ENCODE assay signal across 17 mouse cellular contexts in the genomic region with DNA sequence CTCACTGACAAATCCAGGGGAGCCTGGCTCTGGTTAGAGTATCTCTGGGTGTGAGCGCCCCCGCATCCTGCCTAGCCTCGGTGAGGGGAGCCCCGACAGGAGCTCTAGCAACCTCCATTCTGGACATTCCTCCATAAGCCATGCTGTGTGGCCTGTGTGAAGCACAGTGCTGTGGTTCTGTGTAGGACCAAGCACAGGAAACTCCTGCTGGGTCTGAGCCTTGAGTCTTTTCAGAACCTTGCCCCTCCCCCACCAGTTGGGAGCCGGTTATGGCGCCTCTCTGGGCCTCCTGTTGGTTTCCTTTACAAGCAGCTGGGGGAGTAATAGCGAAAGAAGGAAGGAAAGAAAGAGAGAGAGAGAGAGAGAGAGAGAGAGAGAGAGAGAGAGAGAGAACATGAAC.
DNase-seq lines count a peak whose midpoint lies in the region; ATAC-seq and TF ChIP-seq lines count a peak whose summit lies in the region.
"Had no signal": no experiment of that assay in that cellular context is flagged by ENCODE, and none has a peak within 500 bp of the region (broad histone marks: within the 10 kb centered on the region; RNA-seq: fewer than 3 reads in every experiment).

No protein-coding gene starts in this region.

- H3K4me3 ChIP-seq in CH12.LX (replicated peaks in 1 of 3; ENCODE audit: low read depth in 2 of 3, low read length in 2 of 3, poor library complexity in 1 of 3) = no peak overlapping the region
- no peak overlapping the region for H3K4me3 ChIP-seq in embryonic facial prominence, embryonic 10.5 days
- no peak overlapping the region for H3K4me3 ChIP-seq in kidney, embryonic 15.5 days (replicated peaks)
- H3K4me3 ChIP-seq: forebrain, embryonic 15.5 days; heart, embryonic 13.5 days; layer of hippocampus, adult 2 months; megakaryocyte, embryonic 14.5 days; neural tube, embryonic 13.5 days had no signal

- no peaks in the 10 kb centered on the region for H3K36me3 ChIP-seq in CH12.LX (replicated peaks in 1 of 2; ENCODE audit: control insufficient read depth in 1 of 2, insufficient read depth in 1 of 2, low read length in 1 of 2)
- H3K36me3 ChIP-seq in embryonic facial prominence, embryonic 10.5 days (replicated peaks) = 0 out of 2 replicates have a peak, but pooled peaks cover 3% of the 10 kb centered on the region
- no peaks in the 10 kb centered on the region for H3K36me3 ChIP-seq in kidney, embryonic 15.5 days
- H3K36me3 ChIP-seq: forebrain, embryonic 15.5 days; heart, embryonic 13.5 days; neural tube, embryonic 13.5 days had no signal

- no peaks in the 10 kb centered on the region for H3K79me2 ChIP-seq in CH12.LX (replicated peaks; ENCODE audit: control insufficient read depth, extremely low read depth, insufficient read depth, poor library complexity, severe bottlenecking)

- no peak for TF ChIP-seq RAD21 in CH12.LX (IDR thresholded peaks at IDR 0.05; ENCODE audit: low read depth, low read length)

- H3K9ac ChIP-seq in CH12.LX (ENCODE audit: insufficient read depth, low read depth) = no peak overlapping the region
- H3K9ac ChIP-seq in kidney, embryonic 15.5 days = no peak overlapping the region
- H3K9ac ChIP-seq: forebrain, embryonic 15.5 days; heart, embryonic 13.5 days; neural tube, embryonic 13.5 days had no signal

- in situ Hi-C loops in CH12.LX (cut with MboI; ENCODE audit: low pct_ligation_motif_present, low pct_unique_long_range_greater_than_20kb, low sequenced_read_pairs) = no loop called here

- ATAC-seq in kidney, embryonic 15.5 days (replicated peaks; ENCODE audit: low FRiP score) = no peak
- ATAC-seq in monocyte, adult 5-6 weeks (replicated peaks; ENCODE audit: insufficient number of reproducible peaks, low FRiP score, low TSS enrichment, poor library complexity, severe bottlenecking) = no peak
- ATAC-seq: forebrain, embryonic 15.5 days had no signal

- TF ChIP-seq POLR2A in CH12.LX (IDR thresholded peaks at IDR 0.05; ENCODE audit: low read depth, low read length) = no peak

- H3K4me2 ChIP-seq in CH12.LX (ENCODE audit: insufficient read depth, low read depth, poor library complexity, severe bottlenecking) = 0 out of 2 replicates have a peak overlapping the region, but pooled peaks have one; percentile 16
- no peak overlapping the region for H3K4me2 ChIP-seq in kidney, embryonic 15.5 days
- H3K4me2 ChIP-seq: forebrain, embryonic 15.5 days; heart, embryonic 13.5 days; neural tube, embryonic 13.5 days had no signal

- 50% methylated on average over 7 of the region's 7 CpGs for WGBS in embryonic facial prominence, embryonic 10.5 days
- WGBS in kidney, embryonic 15.5 days = 52% methylated on average over 7 of the region's 7 CpGs

- peak; percentile 43; the same call in 1 of the 2 replicates for TF ChIP-seq EP300 in CH12.LX (IDR thresholded peaks at IDR 0.05; ENCODE audit: low read length)

- H3K9me3 ChIP-seq in CH12.LX (replicated peaks; ENCODE audit: low read length) = no peaks in the 10 kb centered on the region
- 0 out of 2 replicates have a peak, but pooled peaks cover 3% of the 10 kb centered on the region for H3K9me3 ChIP-seq in embryonic facial prominence, embryonic 10.5 days
- H3K9me3 ChIP-seq in kidney, embryonic 15.5 days (replicated peaks) = no peaks in the 10 kb centered on the region
- H3K9me3 ChIP-seq: forebrain, embryonic 15.5 days had no signal

- DNase-seq in CD4-positive, CD25-positive, alpha-beta regulatory T cell, adult 2 months (ENCODE audit: low read depth, low spot score) = peak; percentile 67
- DNase-seq in CH12.LX (ENCODE audit: extremely low read depth) = peak; percentile 64
- no peak for DNase-seq in embryonic facial prominence, embryonic 10.5 days (ENCODE audit: low spot score)
- peak; percentile 38 to 51 for DNase-seq in thymus, postnatal 10 days (ENCODE audit: low spot score in 2 of 2)
- no peak for DNase-seq in Muller cell, postnatal 12 days (ENCODE audit: inconsistent ontology term)
- DNase-seq: adrenal gland, adult 8-10 months; cerebellum, postnatal 36 days; heart, postnatal 4 days; lung, postnatal 10 days had no signal

- no peak overlapping the region for H3K27ac ChIP-seq in CH12.LX (ENCODE audit: insufficient read depth, low read depth)
- peak overlapping the region; percentile 62; the same call in 1 of the 2 replicates for H3K27ac ChIP-seq in embryonic facial prominence, embryonic 10.5 days (replicated peaks)
- H3K27ac ChIP-seq in kidney, embryonic 15.5 days = no peak overlapping the region
- H3K27ac ChIP-seq: forebrain, embryonic 15.5 days; heart, embryonic 13.5 days; layer of hippocampus, adult 2 months; neural tube, embryonic 13.5 days; stomach, postnatal 0 days had no signal

- dilution Hi-C loops in CH12.LX (cut with MboI; ENCODE audit: extremely low pct_ligation_motif_present, extremely low pct_unique_long_range_greater_than_20kb, low sequenced_read_pairs) = no loop called here

- peaks cover 16 to 40% of the 10 kb centered on the region in 2 experiments for H3K4me1 ChIP-seq in CH12.LX (ENCODE audit: control insufficient read depth in 1 of 2, insufficient read depth in 2 of 2)
- H3K4me1 ChIP-seq in embryonic facial prominence, embryonic 10.5 days = peaks cover 41% of the 10 kb centered on the region
- H3K4me1 ChIP-seq in kidney, embryonic 15.5 days = peaks cover 23% of the 10 kb centered on the region

- H3K27me3 ChIP-seq in CH12.LX (replicated peaks) = no peaks in the 10 kb centered on the region
- peaks cover 26% of the 10 kb centered on the region for H3K27me3 ChIP-seq in embryonic facial prominence, embryonic 10.5 days (replicated peaks; ENCODE audit: low read depth, poor library complexity, severe bottlenecking)
- no peaks in the 10 kb centered on the region for H3K27me3 ChIP-seq in kidney, embryonic 15.5 days
- H3K27me3 ChIP-seq: forebrain, embryonic 15.5 days; heart, embryonic 13.5 days; neural tube, embryonic 13.5 days had no signal

- no peak for TF ChIP-seq CTCF in CH12.LX (conservative IDR thresholded peaks at IDR 0.05 in 1 of 2, IDR thresholded peaks at IDR 0.05 in 1 of 2; ENCODE audit: low read depth in 2 of 2, low read length in 2 of 2)

TF ChIP-seq in CH12.LX, 34 proteins besides CTCF, POLR2A, EP300 and RAD21:
- 0 out of 2 replicates have a peak, but pooled peaks have one; percentile 23 for TF ChIP-seq ETS1 (conservative IDR thresholded peaks at IDR 0.05; ENCODE audit: low read depth, low read length)
- TF ChIP-seq CHD2 (IDR thresholded peaks at IDR 0.05; ENCODE audit: low read length) = peak; percentile 57
- no peak for TF ChIP-seq ZMIZ1 (IDR thresholded peaks at IDR 0.05; ENCODE audit: low read depth, low read length)
- peak; percentile 64 for TF ChIP-seq IRF4 (IDR thresholded peaks at IDR 0.05; ENCODE audit: low read depth, low read length)
- TF ChIP-seq MAX (IDR thresholded peaks at IDR 0.05; ENCODE audit: low read length) = no peak
- peak; percentile 26; the same call in 1 of the 2 replicates for TF ChIP-seq TCF12 (IDR thresholded peaks at IDR 0.05; ENCODE audit: low read depth, low read length)
- TF ChIP-seq GABPA (IDR thresholded peaks at IDR 0.05; ENCODE audit: insufficient replicate concordance, low read depth, low read length) = no peak

Comparison
In these comparisons a context has a peak if more than half of its experiments do, and no peak if none do; other contexts are left out.
1. DNase-seq: peak in CD4-positive, CD25-positive, alpha-beta regulatory T cell, adult 2 months (single experiment), CH12.LX (single experiment) and thymus, postnatal 10 days (2 of 2); none in embryonic facial prominence, embryonic 10.5 days (single experiment) and Muller cell, postnatal 12 days (single experiment).